13 mouse cellular contexts compared by ENCODE assay signal in the genomic region with DNA sequence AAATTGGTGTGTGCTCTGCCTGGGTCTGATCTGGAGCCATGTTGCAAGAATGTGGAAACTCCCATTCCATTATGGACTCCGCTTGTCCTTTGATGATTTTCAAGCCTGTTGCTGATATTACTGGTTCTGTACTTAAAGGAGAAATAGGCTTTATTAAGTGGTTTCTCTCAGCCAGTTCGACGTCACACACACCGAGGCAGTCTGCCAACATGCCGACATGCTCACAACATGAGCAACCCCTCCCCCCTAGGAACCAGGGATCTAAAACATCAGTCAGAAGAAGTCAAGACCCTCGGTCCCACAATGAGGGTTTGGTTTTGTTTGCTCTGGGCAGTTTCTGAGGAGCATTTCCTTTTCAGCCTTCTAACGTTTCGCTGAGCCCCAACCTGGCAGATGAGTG. TPM values are rescaled to one million over a fixed set of nuclear protein-coding genes. Genes with fewer than 3 reads are reported as not detected.
DNase-seq lines count a peak whose midpoint lies in the region; ATAC-seq lines count a peak whose summit lies in the region.
"Had no signal": no experiment of that assay in that cellular context is flagged by ENCODE, and none has a peak within 500 bp of the region (broad histone marks: within the 10 kb centered on the region; RNA-seq: fewer than 3 reads in every experiment).

No protein-coding gene starts in this region.

- H3K4me3 ChIP-seq in heart, embryonic 10.5 days = no peak overlapping the region
- no peak overlapping the region for H3K4me3 ChIP-seq in kidney, embryonic 14.5 days (ENCODE audit: low read length)
- H3K4me3 ChIP-seq in limb, embryonic 11.5 days (ENCODE audit: low read depth, low read length) = no peak overlapping the region
- H3K4me3 ChIP-seq: hindbrain, embryonic 12.5 days had no signal

- peaks cover 36% of the 10 kb centered on the region for H3K4me1 ChIP-seq in heart, embryonic 10.5 days
- H3K4me1 ChIP-seq in kidney, embryonic 14.5 days (ENCODE audit: control insufficient read depth, insufficient read depth, low read length) = no peaks in the 10 kb centered on the region
- peaks cover 28% of the 10 kb centered on the region for H3K4me1 ChIP-seq in limb, embryonic 11.5 days (ENCODE audit: control insufficient read depth, insufficient read depth, low read length)

- intact Hi-C loops in heart, postnatal 36 days (cut with DNase I) = no loop called here
- intact Hi-C loops in gastrocnemius, postnatal 14 days (cut with DNase I; ENCODE audit: low total_unique reads) = no loop called here

- DNase-seq in heart, embryonic 10.5 days (ENCODE audit: low spot score) = no peak
- DNase-seq in heart, postnatal 36 days = no peak
- DNase-seq in kidney, postnatal 4 days = peak; percentile 57 to 61
- DNase-seq in embryo, embryonic 10.5 days (ENCODE audit: low spot score) = peak; percentile 22
- DNase-seq in limb, embryonic 11.5 days (ENCODE audit: low spot score) = peak; percentile 41
- no peak for DNase-seq in gastrocnemius, postnatal 14 days
- DNase-seq: kidney, postnatal 36 days; liver, postnatal 0 days; thymus, postnatal 14 days had no signal

- H3K4me2 ChIP-seq in kidney, embryonic 14.5 days (replicated peaks; ENCODE audit: low read depth, low read length) = no peak overlapping the region
- H3K4me2 ChIP-seq in limb, embryonic 11.5 days (ENCODE audit: low read depth, severe bottlenecking) = no peak overlapping the region
- H3K4me2 ChIP-seq: hindbrain, embryonic 12.5 days had no signal

- peaks cover 14% of the 10 kb centered on the region for H3K36me3 ChIP-seq in heart, embryonic 10.5 days
- peaks cover 17% of the 10 kb centered on the region; the same call in 1 of the 2 replicates for H3K36me3 ChIP-seq in kidney, embryonic 14.5 days (ENCODE audit: control insufficient read depth, insufficient read depth, low read length)
- H3K36me3 ChIP-seq in limb, embryonic 11.5 days (ENCODE audit: control insufficient read depth, insufficient read depth, low read length) = no peaks in the 10 kb centered on the region
- H3K36me3 ChIP-seq: hindbrain, embryonic 12.5 days had no signal

- ATAC-seq in kidney, embryonic 14.5 days (ENCODE audit: low FRiP score, low TSS enrichment) = no peak
- ATAC-seq in limb, embryonic 11.5 days (ENCODE audit: insufficient number of reproducible peaks, low FRiP score, low TSS enrichment, low read depth) = no peak
- ATAC-seq in activated CD4-positive, CD25-positive, alpha-beta regulatory T cell, adult 4 months = no peak
- ATAC-seq: forebrain, postnatal 0 days; liver, postnatal 0 days had no signal

- 61% methylated on average over 8 of the region's 8 CpGs for WGBS in heart, embryonic 10.5 days
- 50% methylated on average over 8 of the region's 8 CpGs for WGBS in kidney, embryonic 14.5 days
- WGBS in limb, embryonic 11.5 days = 58% methylated on average over 8 of the region's 8 CpGs

- H3K9ac ChIP-seq in kidney, embryonic 14.5 days (ENCODE audit: low read depth, low read length) = no peak overlapping the region
- H3K9ac ChIP-seq in limb, embryonic 11.5 days (ENCODE audit: low read length) = no peak overlapping the region
- H3K9ac ChIP-seq: forebrain, postnatal 0 days; hindbrain, embryonic 12.5 days; liver, postnatal 0 days had no signal

- H3K27me3 ChIP-seq in heart, embryonic 10.5 days (ENCODE audit: insufficient read depth, poor library complexity, severe bottlenecking) = no peaks in the 10 kb centered on the region
- H3K27me3 ChIP-seq in kidney, embryonic 14.5 days (ENCODE audit: control insufficient read depth, insufficient read depth, low read length) = no peaks in the 10 kb centered on the region
- H3K27me3 ChIP-seq in limb, embryonic 11.5 days (ENCODE audit: control insufficient read depth, insufficient read depth, low read length) = no peaks in the 10 kb centered on the region
- H3K27me3 ChIP-seq: hindbrain, embryonic 12.5 days had no signal

- H3K27ac ChIP-seq in heart, embryonic 10.5 days = peak overlapping the region; percentile 76
- H3K27ac ChIP-seq in kidney, embryonic 14.5 days (ENCODE audit: low read depth, low read length) = no peak overlapping the region
- no peak overlapping the region for H3K27ac ChIP-seq in limb, embryonic 11.5 days (replicated peaks; ENCODE audit: low read depth, low read length)

- H3K9me3 ChIP-seq in heart, embryonic 10.5 days = no peaks in the 10 kb centered on the region
- H3K9me3 ChIP-seq in kidney, embryonic 14.5 days (ENCODE audit: control insufficient read depth, low read length) = no peaks in the 10 kb centered on the region
- H3K9me3 ChIP-seq in limb, embryonic 11.5 days (ENCODE audit: control insufficient read depth, low read length) = no peaks in the 10 kb centered on the region
- H3K9me3 ChIP-seq: hindbrain, embryonic 12.5 days had no signal

RNA-seq across cellular contexts. Expression of gene Adcy5, which starts 45.5 kb away (rescaled TPM):
- 3.8 and 5.1 TPM in 2 replicates for polyA plus RNA-seq in heart, embryonic 10.5 days (2016; fragmentation: Nextera tagmentation; extraction: Ambion mirVana)
- 10 to 100 TPM; 48.7 to 57.7 TPM for total RNA-seq in heart, postnatal 36 days (2021)
- 0.34 and 0.42 TPM in 2 replicates for polyA plus RNA-seq in kidney, embryonic 14.5 days (2014; fragmentation: Nextera tagmentation; extraction: Ambion mirVana)
- polyA plus RNA-seq in limb, embryonic 11.5 days (2014; fragmentation: Nextera tagmentation; extraction: Ambion mirVana) = 1.5 and 1.6 TPM in 2 replicates
- polyA plus RNA-seq in activated CD4-positive, CD25-positive, alpha-beta regulatory T cell, adult 4 months (2017; shearing (Covaris generic)) = under 1 TPM; 0.19 to 0.22 TPM
- total RNA-seq in gastrocnemius, postnatal 14 days (2021) = 1 to 10 TPM; 2.1 to 2.4 TPM

Comparison
In these comparisons a context has a peak if more than half of its experiments do, and no peak if none do; other contexts are left out.
1. DNase-seq: peak in kidney, postnatal 4 days (2 of 2), embryo, embryonic 10.5 days (single experiment) and limb, embryonic 11.5 days (single experiment); none in heart, embryonic 10.5 days (single experiment), heart, postnatal 36 days (0 of 2) and gastrocnemius, postnatal 14 days (single experiment).